Mouse (Mus musculus) thymus, adult 2 months (tissue): ENCODE data around the gene Pheta2. TPM values are rescaled to one million over a fixed set of nuclear protein-coding genes. Genes with fewer than 3 reads are reported as not detected.

Source experiments
- DNase-seq: peaks from one replicate; pipeline ENCODE4 v3.0.0; 2021
- H3K27ac ChIP-seq: fragments of 200-500 bp; 2 replicates; pipeline ENCODE4 v1.5.1; 2012; ENCODE audit warnings: low read length, control low read depth; ENCODE audit not compliant: control insufficient read depth, insufficient read depth
- H3K27me3 ChIP-seq: fragments of 200-500 bp; 2 replicates; pipeline ENCODE4 v1.6.1; 2012; ENCODE audit warnings: mild to moderate bottlenecking, low read length, moderate library complexity, mixed read lengths; ENCODE audit not compliant: control insufficient read depth, insufficient read depth
- H3K36me3 ChIP-seq: fragments of 200-500 bp; 2 replicates; pipeline ENCODE4 v1.6.1; 2012; ENCODE audit warnings: mild to moderate bottlenecking, low read length, moderate library complexity; ENCODE audit not compliant: control insufficient read depth, insufficient read depth
- H3K4me1 ChIP-seq: fragments of 200-500 bp; replicated peaks from 2 replicates; pipeline ENCODE4 v1.6.1; 2012; ENCODE audit warnings: low read length; ENCODE audit not compliant: control insufficient read depth, insufficient read depth
- H3K4me3 ChIP-seq: fragments of 200-500 bp; 2 replicates; pipeline ENCODE4 v1.5.1; 2012; ENCODE audit warnings: mild to moderate bottlenecking, low read length, control low read depth, moderate library complexity; ENCODE audit not compliant: control insufficient read depth, insufficient read depth
- CTCF ChIP-seq: fragments of 200-500 bp; IDR thresholded peaks from 2 replicates; pipeline ENCODE4 v1.5.1; 2012; ENCODE audit warnings: mild to moderate bottlenecking, control low read depth, low read length, moderate library complexity, borderline replicate concordance; ENCODE audit not compliant: control insufficient read depth, poor library complexity, insufficient read depth; ENCODE audit errors: extremely low read depth
- POLR2A ChIP-seq: fragments of 200-500 bp; IDR thresholded peaks from 2 replicates; pipeline ENCODE4 v1.6.1; 2012; ENCODE audit warnings: mild to moderate bottlenecking, low read length, control low read depth, moderate library complexity; ENCODE audit not compliant: control insufficient read depth, poor library complexity, insufficient read depth; ENCODE audit errors: extremely low read depth
- WGBS: fragments of 180-500 bp; shearing (Covaris S2); methylation state at CpG from one replicate; pipeline ENCODE4 v1.1.7; 2018; 5-methylcytosine and 5-hydroxymethylcytosine counted together
- polyA plus RNA-seq: library from polyadenylated mRNA; depleted of rRNA; stranded (reverse); fragments of >200 nt; gene quantifications from 2 replicates; pipeline ENCODE4 v1.2.3, GENCODE M21; 2012

The Pheta2 gene
- polyA plus RNA-seq, 1 experiment, result 1.7 TPM

DNA sequence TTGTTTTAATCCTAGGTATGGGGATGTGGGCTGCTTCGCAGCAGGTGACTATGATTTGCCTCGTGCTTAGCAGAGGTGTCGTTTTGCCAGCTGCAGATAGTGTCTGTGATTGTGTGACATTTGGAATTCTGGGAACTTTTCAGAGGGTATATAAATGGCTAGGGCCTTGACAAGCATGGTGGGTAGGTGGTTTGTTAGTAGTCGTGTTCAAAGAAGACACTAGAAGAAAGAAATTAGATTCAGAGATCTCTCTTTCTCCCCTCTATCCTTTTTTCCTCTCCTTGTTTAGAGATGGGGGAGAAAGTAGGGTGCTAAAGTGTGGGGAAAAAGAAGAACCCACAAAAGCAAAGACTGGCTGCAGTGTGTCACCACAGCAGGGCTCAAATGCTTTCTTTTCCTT is 29.4 kb downstream of the Pheta2 start:
- Histone ChIP-seq H3K4me1 (no peaks in the 10 kb centered on the region), H3K4me3 (no peak overlapping the region), H3K36me3 (no peaks in the 10 kb centered on the region), H3K27ac (no peak overlapping the region), H3K27me3 (no peaks in the 10 kb centered on the region)
- DNase-seq, result no peak
- no peak for TF ChIP-seq CTCF
- TF ChIP-seq POLR2A, result no peak
- 96% methylated on average over 4 of the region's 4 CpGs for WGBS

DNA sequence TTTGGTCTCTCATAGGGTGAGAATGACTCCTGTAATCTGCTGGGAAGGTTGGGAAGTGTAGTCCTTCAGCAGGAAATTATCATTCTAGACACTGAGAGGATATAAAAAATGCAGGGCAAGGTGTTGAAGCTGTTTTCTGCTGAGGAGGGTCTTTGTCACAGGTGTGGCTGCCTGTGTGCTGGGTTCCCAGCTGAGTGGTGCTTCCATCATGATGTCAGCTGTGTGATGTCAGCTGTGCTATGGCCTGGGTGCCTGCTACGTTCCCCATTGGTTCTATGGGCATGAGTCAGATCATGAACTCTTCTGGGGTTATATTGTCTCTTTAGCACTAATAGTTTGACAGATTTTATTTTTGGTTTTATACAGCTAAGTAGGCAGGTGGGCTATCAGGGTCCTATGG is 30.1 kb downstream of the Pheta2 start:
- Histone ChIP-seq H3K4me3 (no peak overlapping the region), H3K27me3 (no peaks in the 10 kb centered on the region), H3K4me1 (no peaks in the 10 kb centered on the region), H3K36me3 (no peaks in the 10 kb centered on the region), H3K27ac (no peak overlapping the region)
- DNase-seq, result no peak
- TF ChIP-seq POLR2A (no peak), CTCF (no peak)
- 100% methylated on average over 1 of the region's 1 CpGs for WGBS

DNA sequence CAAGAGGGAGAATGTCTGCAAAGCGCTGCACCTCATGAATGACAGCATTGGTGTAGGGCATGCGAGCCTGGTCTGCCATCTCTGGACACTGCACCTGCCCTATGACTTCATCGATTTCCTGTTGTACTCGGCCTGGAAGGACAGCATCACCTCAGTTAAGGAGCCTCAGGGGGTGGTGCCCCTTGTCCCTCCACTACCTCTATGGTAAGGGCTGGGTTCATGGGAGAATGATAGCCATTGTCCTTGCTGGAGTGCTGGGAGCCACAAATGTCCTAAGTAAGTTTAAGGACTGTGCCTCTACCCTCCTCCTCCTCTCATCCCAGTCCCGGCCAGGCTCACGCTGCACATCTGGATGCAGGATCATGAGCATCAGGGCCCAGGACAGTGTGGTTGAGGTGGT is 33.7 kb downstream of the Pheta2 start:
- no peak for DNase-seq
- TF ChIP-seq POLR2A, result no peak
- no peak for TF ChIP-seq CTCF
- H3K4me3 ChIP-seq, result no peak overlapping the region
- H3K4me1 ChIP-seq, result no peaks in the 10 kb centered on the region
- no peaks in the 10 kb centered on the region for H3K36me3 ChIP-seq
- no peaks in the 10 kb centered on the region for H3K27me3 ChIP-seq
- 94% methylated on average over 6 of the region's 6 CpGs for whole genome bisulfite sequencing
- no peak overlapping the region for H3K27ac ChIP-seq

DNA sequence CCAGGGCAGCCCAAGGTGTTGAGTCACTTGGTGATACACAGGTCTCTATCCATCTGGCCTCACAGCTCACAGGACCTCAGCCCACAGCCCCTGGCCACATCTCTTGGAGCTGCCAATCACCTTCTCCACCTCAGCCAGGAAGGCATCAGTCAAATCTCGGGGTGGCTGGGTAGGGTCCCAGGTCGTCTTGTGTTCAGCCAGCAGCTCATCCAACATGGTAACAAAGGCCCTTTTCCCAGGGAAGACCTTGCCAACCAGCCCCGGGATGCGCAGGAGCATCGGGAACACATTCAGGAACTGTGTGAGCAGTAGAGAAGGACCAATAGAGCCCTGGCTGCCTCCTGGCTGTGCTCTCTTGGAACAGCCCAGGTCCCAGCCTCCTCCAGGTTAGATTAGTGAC is 34.2 kb downstream of the Pheta2 start:
- Histone ChIP-seq H3K4me3 (no peak overlapping the region), H3K27ac (no peak overlapping the region), H3K27me3 (no peaks in the 10 kb centered on the region), H3K36me3 (no peaks in the 10 kb centered on the region), H3K4me1 (no peaks in the 10 kb centered on the region)
- WGBS, result 97% methylated on average over 5 of the region's 5 CpGs
- DNase-seq, result no peak
- TF ChIP-seq CTCF (no peak), POLR2A (no peak)

DNA sequence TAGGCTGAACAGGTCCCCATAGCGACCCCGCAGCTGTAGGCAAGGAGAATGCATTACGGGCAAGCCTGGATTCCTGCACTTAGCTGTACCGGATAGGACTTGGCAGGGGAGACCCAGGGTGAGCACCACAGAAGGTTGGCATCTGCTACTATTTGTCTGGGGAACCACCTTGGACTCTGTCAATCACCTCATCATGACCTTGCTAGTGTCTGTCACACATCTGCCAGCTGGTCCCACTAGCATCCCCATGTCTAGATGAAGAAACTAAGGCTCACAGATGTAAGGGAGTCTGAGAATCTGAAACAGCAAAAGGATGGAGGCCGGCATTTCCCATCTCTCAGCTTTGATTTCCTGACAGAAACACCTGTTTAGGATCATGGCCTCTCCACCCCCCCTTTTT is 35.7 kb downstream of the Pheta2 start:
- H3K27ac ChIP-seq, result no peak overlapping the region
- no peaks in the 10 kb centered on the region for H3K27me3 ChIP-seq
- over 99% methylated on average over 5 of the region's 5 CpGs for WGBS
- TF ChIP-seq CTCF (no peak), POLR2A (no peak)
- H3K4me1 ChIP-seq, result no peaks in the 10 kb centered on the region
- DNase-seq, result no peak
- H3K36me3 ChIP-seq, result no peaks in the 10 kb centered on the region
- H3K4me3 ChIP-seq, result no peak overlapping the region

DNA sequence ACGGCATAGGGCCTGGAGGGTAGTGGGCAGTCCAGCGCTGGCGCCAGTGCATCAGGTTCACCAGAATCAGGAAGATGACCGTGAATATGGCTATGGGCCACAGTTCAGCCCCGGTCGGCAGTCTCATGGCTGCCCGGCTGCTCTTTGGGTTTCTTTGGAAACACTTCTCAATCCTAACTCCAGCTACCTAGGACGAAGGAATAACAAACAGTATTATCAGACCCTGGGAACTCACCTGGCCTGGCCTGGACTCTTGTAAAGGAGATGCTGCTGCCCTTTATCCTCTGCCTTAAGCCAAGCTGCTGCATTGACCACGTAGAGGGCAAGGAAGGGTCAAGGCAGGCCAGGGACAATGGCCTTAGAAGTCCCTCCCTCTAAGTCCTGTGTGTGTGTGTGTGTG is 37.1 kb downstream of the Pheta2 start:
- no peak for TF ChIP-seq CTCF
- H3K27me3 ChIP-seq, result no peaks in the 10 kb centered on the region

DNA sequence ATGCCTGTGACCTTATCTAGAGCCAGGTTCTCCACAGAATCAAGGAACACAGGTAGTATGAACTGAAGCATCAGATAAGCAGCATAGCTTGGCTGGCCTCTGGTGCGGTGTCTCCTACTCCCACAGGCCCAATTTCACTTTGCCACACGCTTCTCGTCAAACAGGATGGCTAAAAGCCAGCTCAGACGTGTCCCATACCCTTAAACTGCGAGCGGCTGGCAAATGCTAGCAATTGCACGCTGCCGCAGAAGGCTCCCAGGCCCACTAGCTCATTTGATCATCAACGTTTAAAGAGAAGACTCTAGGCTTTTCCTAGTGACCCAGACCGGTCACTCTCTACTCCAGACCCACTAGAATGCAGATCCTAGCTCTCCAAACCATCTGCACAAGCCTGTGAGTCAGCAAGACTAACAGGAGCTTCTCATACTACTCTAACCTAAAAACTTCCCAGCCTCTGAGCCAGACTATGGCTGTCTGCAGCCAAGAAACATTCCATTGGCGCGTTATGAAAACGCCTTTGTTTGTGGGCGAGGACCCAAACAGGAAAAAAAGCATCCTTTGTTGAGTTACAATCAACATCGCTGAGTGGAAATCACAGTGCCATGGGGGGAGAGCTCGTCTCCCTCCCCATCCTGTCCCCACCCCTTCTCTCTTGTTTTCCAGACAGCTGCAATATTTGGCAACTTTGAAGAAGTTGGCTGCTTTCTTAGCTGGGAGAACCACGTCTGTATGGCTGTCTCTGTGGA is 37.8 kb downstream of the Pheta2 start:
- no peak for TF ChIP-seq CTCF
- TF ChIP-seq POLR2A, result no peak
- 90% methylated on average over 17 of the region's 17 CpGs for WGBS
- no peak overlapping the region for H3K4me3 ChIP-seq

More for the DNA sequence above, 37.1 kb downstream of the Pheta2 start:
- Histone ChIP-seq H3K36me3 (no peaks in the 10 kb centered on the region), H3K4me1 (peaks cover 6% of the 10 kb centered on the region; the same call in 1 of the 2 replicates), H3K4me3 (no peak overlapping the region), H3K27ac (no peak overlapping the region)
- 93% methylated on average over 9 of the region's 9 CpGs for WGBS
- no peak for DNase-seq

More for the DNA sequence above, 37.8 kb downstream of the Pheta2 start:
- Histone ChIP-seq H3K27ac (no peak overlapping the region), H3K27me3 (no peaks in the 10 kb centered on the region), H3K4me1 (peaks cover 6% of the 10 kb centered on the region; the same call in 1 of the 2 replicates), H3K36me3 (no peaks in the 10 kb centered on the region)
- DNase-seq, result no peak
